Mouse (Mus musculus) gastrocnemius, adult 2 months (tissue): Measurements from ENCODE around the gene Bod1l. TPM values are rescaled to one million over a fixed set of nuclear protein-coding genes. Genes with fewer than 3 reads are reported as not detected.
A peak's percentile ranks its signal among the peaks of the same experiment; 100 is the strongest.

Source experiments
- DNase-seq: peaks from one replicate; pipeline ENCODE4 v3.0.0; 2022
- H3K27ac ChIP-seq: fragments of 200-600 bp; 2 replicates; pipeline ENCODE4 v1.8.1; 2022; ENCODE audit warnings: mild to moderate bottlenecking
- H3K4me3 ChIP-seq: fragments of 200-600 bp; 2 replicates; pipeline ENCODE4 v1.8.1; 2022; ENCODE audit warnings: mild to moderate bottlenecking, moderate library complexity
- CTCF ChIP-seq: fragments of 200-600 bp; IDR thresholded peaks from 2 replicates; pipeline ENCODE4 v1.8.1; 2022; ENCODE audit warnings: antibody characterized with exemption, mild to moderate bottlenecking, moderate library complexity
- intact Hi-C: fragments of 180-260 bp; cut with DNase I; formaldehyde crosslinking; loops from one replicate; pipeline ENCODE4 v1.15.1; 2025
- long read RNA-seq, 2 experiments: library from polyadenylated mRNA; stranded (forward); transcript quantifications; one replicate each; pipeline ENCODE4 v2.0.0; 2021
- total RNA-seq, 2 experiments: library from RNA; stranded (reverse); gene quantifications; 2 replicates each; pipeline ENCODE4 v1.2.3; 2021

Bod1l gene
- total RNA-seq = 10 to 100 TPM; 16.7 to 17.0 TPM
- long read RNA-seq, experiment 1, full-length matches to known transcripts = 2 of 13 reads
- long read RNA-seq, experiment 1, partial matches to known transcripts = 4 of 13 reads
- long read RNA-seq, experiment 1, other reads (novel, unspliced or antisense) = 7 of 13 reads
- long read RNA-seq, experiment 2, partial matches to known transcripts = 2 of 6 reads
- long read RNA-seq, experiment 2, other reads (novel, unspliced or antisense) = 4 of 6 reads

- DNase-seq = peak; percentile 97
- TF ChIP-seq CTCF = peak; percentile 70
- peak within 1 kb of the TSS; percentile 86 for H3K4me3 ChIP-seq
Measured at GRCm38 (mm10) chr5:41844147-41844529, at the start of gene Bod1l. Bod1l (minus strand) TSS chr5:41844315.

GRCm38 (mm10) chr5:41893351-41893750, 49.2 kb upstream of the Bod1l start:
- no peak for TF ChIP-seq CTCF
- no peak overlapping the region for H3K27ac ChIP-seq
- DNase-seq = no peak
- no peak overlapping the region for H3K4me3 ChIP-seq
- intact Hi-C loops = no loop called here

More at GRCm38 (mm10) chr5:41844147-41844529, at the start of gene Bod1l:
- H3K27ac ChIP-seq = peak within 1 kb of the TSS; percentile 92
- intact Hi-C loops = loop anchor here (10.0 kb wide), 1 partner anchor 139 kb away; the partner anchor contains the start of gene Rab28

- H3K27ac ChIP-seq = no peak overlapping the region
- intact Hi-C loops = no loop called here
- no peak for TF ChIP-seq CTCF
- H3K4me3 ChIP-seq = no peak overlapping the region
- no peak for DNase-seq
Measured at GRCm38 (mm10) chr5:41890871-41891270, 46.8 kb upstream of the Bod1l start.

GRCm38 (mm10) chr5:41889245-41889849, 45.2 kb upstream of the Bod1l start:
- H3K27ac ChIP-seq = no peak overlapping the region
- intact Hi-C loops = no loop called here
- no peak for TF ChIP-seq CTCF
- DNase-seq = no peak
- no peak overlapping the region for H3K4me3 ChIP-seq

- intact Hi-C loops = no loop called here
Measured at GRCm38 (mm10) chr5:41888834-41889233, 44.7 kb upstream of the Bod1l start.

GRCm38 (mm10) chr5:41887738-41888137, 43.6 kb upstream of the Bod1l start:
- intact Hi-C loops = no loop called here
- peak; percentile 53 for DNase-seq
- TF ChIP-seq CTCF = peak; percentile 73
- no peak overlapping the region for H3K4me3 ChIP-seq
- no peak overlapping the region for H3K27ac ChIP-seq

More at GRCm38 (mm10) chr5:41888834-41889233, 44.7 kb upstream of the Bod1l start:
- no peak for DNase-seq
- peak; percentile 13; the same call in 1 of the 2 replicates for TF ChIP-seq CTCF
- Histone ChIP-seq H3K4me3 (no peak overlapping the region), H3K27ac (no peak overlapping the region)

- intact Hi-C loops = no loop called here
- DNase-seq = peak; percentile 24
- H3K4me3 ChIP-seq = no peak overlapping the region
- TF ChIP-seq CTCF = peak; percentile 65
- no peak overlapping the region for H3K27ac ChIP-seq
Measured at GRCm38 (mm10) chr5:41884563-41884962, 40.4 kb upstream of the Bod1l start.

- Histone ChIP-seq H3K27ac (no peak overlapping the region), H3K4me3 (no peak overlapping the region)
- no peak for TF ChIP-seq CTCF
- no peak for DNase-seq
- intact Hi-C loops = no loop called here
Measured at GRCm38 (mm10) chr5:41871164-41871563, 27.0 kb upstream of the Bod1l start.

- no peak for TF ChIP-seq CTCF
- no peak for DNase-seq
- no peak overlapping the region for H3K4me3 ChIP-seq
- H3K27ac ChIP-seq = no peak overlapping the region
- intact Hi-C loops = no loop called here
Measured at GRCm38 (mm10) chr5:41855781-41856180, 11.7 kb upstream of the Bod1l start.

- DNase-seq = no peak
- peak overlapping the region; percentile 92 for H3K27ac ChIP-seq
- intact Hi-C loops = loop anchor here (10.0 kb wide), 1 partner anchor 141 kb away; the partner anchor contains the start of gene Rab28
- H3K4me3 ChIP-seq = peak overlapping the region; percentile 86
- no peak for TF ChIP-seq CTCF
Measured at GRCm38 (mm10) chr5:41845558-41845937, 1.4 kb upstream of the Bod1l start.

- DNase-seq = no peak
- no peak for TF ChIP-seq CTCF
- peak overlapping the region; percentile 92 for H3K27ac ChIP-seq
- peak overlapping the region; percentile 86 for H3K4me3 ChIP-seq
- intact Hi-C loops = loop anchor here (10.0 kb wide), 1 partner anchor 140 kb away; the partner anchor contains the start of gene Rab28
Measured at GRCm38 (mm10) chr5:41844820-41845557, 874 bp upstream of the Bod1l start.

GRCm38 (mm10) chr5:41843419-41844146, 532 bp downstream of the Bod1l start:
- Histone ChIP-seq H3K27ac (peak overlapping the region; percentile 92), H3K4me3 (peak overlapping the region; percentile 86)
- no peak for DNase-seq
- intact Hi-C loops = loop anchor here (10.0 kb wide), 1 partner anchor 139 kb away; the partner anchor contains the start of gene Rab28
- TF ChIP-seq CTCF = no peak
